Mouse (Mus musculus) monocyte, adult 59 days (primary cell): ENCODE results near the gene Sema4f. TPM values are rescaled to one million over a fixed set of nuclear protein-coding genes. Genes with fewer than 3 reads are reported as not detected.

Experiments used
- total RNA-seq, 2 experiments: library from RNA; stranded (reverse); gene quantifications; one replicate each; pipeline ENCODE4 v1.2.4; 2023

Sema4f gene
- total RNA-seq, result under 1 TPM; 0.27 to 0.60 TPM

GRCm38 (mm10) chr6:82939167-82939912 lies at the start of gene Sema4f:
Sema4f (minus strand) TSS chr6:82939769.

GRCm38 (mm10) chr6:82946651-82947050 lies 7.1 kb upstream of the Sema4f start, which contains the start of gene M1ap:
M1ap (plus strand) TSS chr6:82946902.

Other genes with a start within 250 kb of the Sema4f start
- 10 to 100 TPM; 18.0 to 26.4 TPM for gene Pole4, start 234.4 kb downstream of the Sema4f start, total RNA-seq
- 10 to 100 TPM; 79.2 to 87.1 TPM for gene Hk2, start 165.3 kb downstream of the Sema4f start, total RNA-seq
- 1 to 10 TPM; 1.8 to 2.7 TPM for gene M1ap, start 7.1 kb upstream of the Sema4f start, total RNA-seq
- 10 to 100 TPM; 54.7 to 55.2 TPM for gene Dok1, start 93.7 kb upstream of the Sema4f start, total RNA-seq
- gene Loxl3, start 94.4 kb upstream of the Sema4f start, total RNA-seq, result 1 to 10 TPM; 2.1 to 2.2 TPM
- gene Aup1, start 114.8 kb upstream of the Sema4f start, total RNA-seq, result 100 to 1,000 TPM; 353 to 380 TPM
- 100 to 1,000 TPM in 1 of 2 experiments, 10 to 100 TPM in 1; 94.4 to 101 TPM for gene Htra2, start 115.5 kb upstream of the Sema4f start, total RNA-seq
- gene Dqx1, start 118.1 kb upstream of the Sema4f start, total RNA-seq, result 1 to 10 TPM; 6.2 to 6.5 TPM
- not detected for gene Tlx2, start 130.5 kb upstream of the Sema4f start, total RNA-seq
- 10 to 100 TPM; 22.7 to 26.8 TPM for gene Pcgf1, start 138.1 kb upstream of the Sema4f start, total RNA-seq
- gene Lbx2, start 146.6 kb upstream of the Sema4f start, total RNA-seq, result not detected
- gene Ccdc142, start 161.8 kb upstream of the Sema4f start, total RNA-seq, result 1 to 10 TPM; 6.0 to 8.2 TPM
- 1 to 10 TPM; 5.8 to 6.9 TPM for gene Gm42688, start 161.8 kb upstream of the Sema4f start, total RNA-seq
- gene Mrpl53, start 169.3 kb upstream of the Sema4f start, total RNA-seq, result 10 to 100 TPM; 23.5 to 23.7 TPM
- gene Mogs, start 175.7 kb upstream of the Sema4f start, total RNA-seq, result 10 to 100 TPM; 34.1 to 37.5 TPM
- 10 to 100 TPM; 23.8 to 26.6 TPM for gene Wbp1, start 181.8 kb upstream of the Sema4f start, total RNA-seq
- 10 to 100 TPM; 26.6 to 28.6 TPM for gene Ino80b, start 185.7 kb upstream of the Sema4f start, total RNA-seq
- under 1 TPM in 1 of 2 experiments, not detected in 1; 0.30 TPM for gene Rtkn, start 195.7 kb upstream of the Sema4f start, total RNA-seq
- under 1 TPM in 1 of 2 experiments, not detected in 1; 0.34 TPM for gene Wdr54, start 216.6 kb upstream of the Sema4f start, total RNA-seq
- not detected for gene 1700003E16Rik, start 216.6 kb upstream of the Sema4f start, total RNA-seq
- gene Dctn1, start 226.2 kb upstream of the Sema4f start, total RNA-seq, result 100 to 1,000 TPM; 127 TPM